Mouse (Mus musculus) megakaryocyte, embryonic 14.5 days (primary cell): ENCODE results near the gene Trp73. TPM values are rescaled to one million over a fixed set of nuclear protein-coding genes. Genes with fewer than 3 reads are reported as not detected.

Experiments used
- H3K27me3 ChIP-seq: replicated peaks from 2 replicates; pipeline ENCODE3; 2012; ENCODE audit warnings: inconsistent platforms
- H3K36me3 ChIP-seq: replicated peaks from 2 replicates; pipeline ENCODE3; 2012; ENCODE audit warnings: low read length, inconsistent platforms, mixed read lengths
- H3K4me1 ChIP-seq: 2 replicates; pipeline ENCODE4 v1.6.1; 2012; ENCODE audit warnings: inconsistent platforms
- H3K4me3 ChIP-seq: replicated peaks from 2 replicates; pipeline ENCODE3; 2012; ENCODE audit warnings: moderate library complexity, mild to moderate bottlenecking, inconsistent platforms
- H3K9me3 ChIP-seq: 2 replicates; pipeline ENCODE4 v1.6.1; 2012; ENCODE audit warnings: inconsistent platforms
- FLI1 ChIP-seq: IDR thresholded peaks from 2 replicates; pipeline ENCODE4 v1.6.1; 2012; ENCODE audit warnings: low read length, inconsistent platforms, mixed read lengths
- GATA1 ChIP-seq: IDR thresholded peaks from 3 replicates; pipeline ENCODE4 v1.6.1; 2012; ENCODE audit warnings: mixed read lengths, low read length, inconsistent platforms, borderline replicate concordance
- polyA plus RNA-seq: library from polyadenylated mRNA; stranded (reverse); fragments of >175 nt; gene quantifications from 2 replicates; pipeline ENCODE4 v1.2.3, GENCODE M21; 2012; ENCODE audit warnings: low replicate concordance; ENCODE audit not compliant: insufficient read depth

Trp73 gene
- polyA plus RNA-seq, 1 experiment, result not detected

GRCm38 (mm10) chr4:154010907-154011645 lies 128.9 kb downstream of the Trp73 start:
- Histone ChIP-seq H3K27me3 (no peaks in the 10 kb centered on the region), H3K4me3 (peak overlapping the region; percentile 99), H3K36me3 (peaks cover 47% of the 10 kb centered on the region), H3K4me1 (peaks cover 78% of the 10 kb centered on the region), H3K9me3 (no peaks in the 10 kb centered on the region)
- TF ChIP-seq GATA1 (no peak), FLI1 (no peak)

DNA sequence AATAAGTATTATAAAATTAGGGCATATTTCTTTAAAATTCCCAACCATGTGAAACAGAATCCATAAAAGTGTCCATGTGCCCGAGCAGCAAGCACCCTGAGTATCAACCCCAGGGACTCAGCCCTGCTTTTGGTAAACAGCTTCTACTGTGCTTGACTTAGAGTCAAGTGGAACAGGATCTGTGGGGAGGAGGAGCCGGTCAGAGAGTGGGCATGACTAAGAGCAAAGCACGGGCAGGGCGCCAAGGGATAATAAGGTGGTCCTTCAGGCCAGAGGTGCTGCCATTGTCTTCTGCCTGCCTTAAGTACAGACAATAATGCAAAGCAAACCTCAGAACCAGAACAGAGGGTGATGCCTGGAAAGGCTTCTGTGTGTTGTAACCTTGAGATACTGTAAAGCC lies 132.2 kb downstream of the Trp73 start:
- H3K9me3 ChIP-seq, result peaks cover 4% of the 10 kb centered on the region; the same call in 1 of the 2 replicates
- H3K4me1 ChIP-seq, result peaks cover 61% of the 10 kb centered on the region
- H3K27me3 ChIP-seq, result no peaks in the 10 kb centered on the region
- no peak overlapping the region for H3K4me3 ChIP-seq
- H3K36me3 ChIP-seq, result peaks cover 50% of the 10 kb centered on the region
- TF ChIP-seq GATA1, result no peak
- no peak for TF ChIP-seq FLI1

- Histone ChIP-seq H3K9me3 (peaks cover 4% of the 10 kb centered on the region; the same call in 1 of the 2 replicates), H3K27me3 (no peaks in the 10 kb centered on the region), H3K36me3 (peaks cover 62% of the 10 kb centered on the region), H3K4me1 (peaks cover 54% of the 10 kb centered on the region), H3K4me3 (no peak overlapping the region)
- no peak for TF ChIP-seq GATA1
- TF ChIP-seq FLI1, result no peak
Observed at GRCm38 (mm10) chr4:154006264-154006663, 133.7 kb downstream of the Trp73 start.

Other genes starting within 250 kb of the Trp73 start
- gene A430005L14Rik, start 183.0 kb downstream of the Trp73 start, polyA plus RNA-seq, result 79.5 and 127 TPM in 2 replicates
- gene Dffb, start 165.1 kb downstream of the Trp73 start, polyA plus RNA-seq, result 2.5 and 5.4 TPM in 2 replicates
- 3.8 and 7.3 TPM in 2 replicates for gene Cep104, start 165.0 kb downstream of the Trp73 start, polyA plus RNA-seq
- gene Lrrc47, start 128.5 kb downstream of the Trp73 start, polyA plus RNA-seq, result 84.5 and 98.9 TPM in 2 replicates
- 92.3 and 104 TPM in 2 replicates for gene Smim1, start 114.0 kb downstream of the Trp73 start, polyA plus RNA-seq
- not detected in 2 replicates for gene Ccdc27, start 97.5 kb downstream of the Trp73 start, polyA plus RNA-seq
- gene Wrap73, start 2.2 kb upstream of the Trp73 start, polyA plus RNA-seq, result 2.2 and 6.5 TPM in 2 replicates
- 89.3 and 116 TPM in 2 replicates for gene Tprgl, start 20.5 kb upstream of the Trp73 start, polyA plus RNA-seq
- not detected in 2 replicates for gene Megf6, start 30.5 kb upstream of the Trp73 start, polyA plus RNA-seq
- not detected in 2 replicates for gene Arhgef16, start 161.5 kb upstream of the Trp73 start, polyA plus RNA-seq
- gene B230104I21Rik, start 195.9 kb upstream of the Trp73 start, polyA plus RNA-seq, result not detected in 2 replicates